Mouse (Mus musculus): ENCODE results near the gene Rad51.
A peak's percentile ranks its signal among the peaks of the same experiment; 100 is the strongest.

Gene Rad51

GRCm38 (mm10) chr2:119163999-119164398 lies 51.4 kb downstream of the Rad51 start:
- DNase-seq (ENCODE audit: low read depth, low spot score): no peak

- DNase-seq (ENCODE audit: low read depth, low spot score): no peak
These were observed 52.8 kb downstream of the Rad51 start for GRCm38 (mm10) chr2:119165401-119165800.

- DNase-seq (ENCODE audit: low read depth, low spot score): peak; percentile 47
These were observed 54.6 kb downstream of the Rad51 start, which contains the start of gene Gchfr for GRCm38 (mm10) chr2:119166901-119167865. Gene Gchfr (plus strand): TSS chr2:119167773.

GRCm38 (mm10) chr2:119167866-119168256 lies 55.3 kb downstream of the Rad51 start:
- no peak for DNase-seq (ENCODE audit: low read depth, low spot score)

GRCm38 (mm10) chr2:119170282-119170681 lies 57.7 kb downstream of the Rad51 start:
- no peak for DNase-seq (ENCODE audit: low read depth, low spot score)

- no peak for DNase-seq (ENCODE audit: low read depth, low spot score)
These were observed 59.0 kb downstream of the Rad51 start for GRCm38 (mm10) chr2:119171574-119171973.

- DNase-seq (ENCODE audit: low read depth, low spot score): no peak
These were observed 59.9 kb downstream of the Rad51 start for GRCm38 (mm10) chr2:119172446-119172845.

- DNase-seq (ENCODE audit: low read depth, low spot score): no peak
These were observed 60.4 kb downstream of the Rad51 start for GRCm38 (mm10) chr2:119172862-119173576.

GRCm38 (mm10) chr2:119173991-119174651 lies 61.5 kb downstream of the Rad51 start, which contains the start of gene Gm14137:
Gene Gm14137 (plus strand): TSS chr2:119174509.
- no peak for DNase-seq (ENCODE audit: low read depth, low spot score)

- no peak for DNase-seq (ENCODE audit: low read depth, low spot score)
These were observed 62.3 kb downstream of the Rad51 start for GRCm38 (mm10) chr2:119174866-119175265.

- no peak for DNase-seq (ENCODE audit: low read depth, low spot score)
These were observed 63.0 kb downstream of the Rad51 start for GRCm38 (mm10) chr2:119175614-119176013.

GRCm38 (mm10) chr2:119176761-119177160 lies 64.2 kb downstream of the Rad51 start:
- no peak for DNase-seq (ENCODE audit: low read depth, low spot score)

GRCm38 (mm10) chr2:119177384-119177939 lies 64.9 kb downstream of the Rad51 start:
- no peak for DNase-seq (ENCODE audit: low read depth, low spot score)

GRCm38 (mm10) chr2:119182914-119183313 lies 70.3 kb downstream of the Rad51 start:
- DNase-seq (ENCODE audit: low read depth, low spot score): no peak

- DNase-seq (ENCODE audit: low read depth, low spot score): peak; percentile 81
These were observed 76.6 kb downstream of the Rad51 start for GRCm38 (mm10) chr2:119189029-119189710.

- no peak for DNase-seq (ENCODE audit: low read depth, low spot score)
These were observed 78.4 kb downstream of the Rad51 start for GRCm38 (mm10) chr2:119190969-119191368.

- DNase-seq (ENCODE audit: low read depth, low spot score): no peak
These were observed 81.5 kb downstream of the Rad51 start for GRCm38 (mm10) chr2:119194140-119194539.

GRCm38 (mm10) chr2:119196316-119197108 lies 83.9 kb downstream of the Rad51 start:
- peak; percentile 14 for DNase-seq (ENCODE audit: low read depth, low spot score)

Data from CD4-positive helper T cell, adult 2 months (primary cell).